42 mouse cellular contexts compared by ENCODE assay signal in genomic region chr4:128028294-128028693, GRCm38 (mm10). TPM values are rescaled to one million over a fixed set of nuclear protein-coding genes. Genes with fewer than 3 reads are reported as not detected.
"Had no signal": no experiment of that assay in that cellular context is flagged by ENCODE, and none has a peak within 500 bp of the region (broad histone marks: within the 10 kb centered on the region; RNA-seq: fewer than 3 reads in every experiment).

No protein-coding gene starts in this region.

- H3K4me3 ChIP-seq: heart, embryonic 12.5 days; heart, embryonic 13.5 days; heart, embryonic 15.5 days; hindbrain, embryonic 10.5 days; hindbrain, embryonic 12.5 days; hindbrain, embryonic 13.5 days; hindbrain, embryonic 15.5 days; intestine, embryonic 15.5 days; kidney, embryonic 15.5 days; layer of hippocampus, adult 2 months; left cerebral cortex, adult 2 months had no signal

- H3K27ac ChIP-seq: heart, embryonic 13.5 days; heart, embryonic 15.5 days; hindbrain, embryonic 10.5 days; hindbrain, embryonic 12.5 days; hindbrain, embryonic 13.5 days; hindbrain, embryonic 14.5 days; hindbrain, embryonic 15.5 days; hindbrain, postnatal 0 days; intestine, embryonic 15.5 days; kidney, embryonic 15.5 days; kidney, postnatal 0 days; layer of hippocampus, adult 2 months; left cerebral cortex, adult 2 months had no signal

- H3K4me1 ChIP-seq: heart, embryonic 12.5 days; heart, embryonic 13.5 days; heart, embryonic 15.5 days; hindbrain, embryonic 12.5 days; intestine, embryonic 15.5 days; kidney, embryonic 15.5 days had no signal

- ATAC-seq: hindbrain, embryonic 16.5 days; hindbrain, postnatal 0 days; inflammation-experienced regulatory T-cells, adult 6 months; intestine, embryonic 15.5 days; intestine, embryonic 16.5 days; intestine, postnatal 0 days had no signal

- DNase-seq: heart, postnatal 10 days; heart, postnatal 14 days; heart, postnatal 36 days; heart, postnatal 4 days; kidney, adult 11 months; kidney, adult 18-20 months; kidney, adult 2 months; kidney, adult 8-10 months; kidney, adult 9 months; kidney, postnatal 10 days; kidney, postnatal 14 days; kidney, postnatal 25 days; kidney, postnatal 36 days; kidney, postnatal 4 days; layer of hippocampus, adult 9-11 months; layer of hippocampus, postnatal 36 days had no signal

RNA-seq across cellular contexts. Expression of gene Csmd2, which starts 40.6 kb away (rescaled TPM):
- polyA plus RNA-seq: inflammation-experienced regulatory T-cells, adult 6 months; kidney, embryonic 16.5 days had no signal

RNA-seq across cellular contexts. Expression of gene CK137956, which starts 57.5 kb away (rescaled TPM):
- polyA plus RNA-seq: heart, embryonic 11.5 days; heart, embryonic 12.5 days; heart, embryonic 13.5 days; heart, embryonic 14.5 days; heart, embryonic 15.5 days; heart, embryonic 16.5 days; heart, postnatal 0 days; inflammation-experienced regulatory T-cells, adult 6 months; intestine, embryonic 14.5 days; intestine, embryonic 15.5 days; intestine, embryonic 16.5 days; intestine, postnatal 0 days; kidney, adult 2 months; kidney, embryonic 14.5 days; kidney, embryonic 15.5 days; kidney, embryonic 16.5 days; kidney, postnatal 0 days; large intestine, adult 2 months had no signal
